Mouse (Mus musculus) G1E (cell line): ENCODE data around the gene Tymp.

Experiments
- CTCF ChIP-seq: IDR thresholded peaks from 2 replicates; pipeline ENCODE4 v1.5.1; 2012; ENCODE audit warnings: low read depth, low read length, inconsistent platforms, mixed read lengths
- GATA1 ChIP-seq: IDR thresholded peaks from 2 replicates; pipeline ENCODE4 v1.6.1; 2012; ENCODE audit warnings: borderline replicate concordance, low read length, inconsistent platforms, mixed read lengths

DNA sequence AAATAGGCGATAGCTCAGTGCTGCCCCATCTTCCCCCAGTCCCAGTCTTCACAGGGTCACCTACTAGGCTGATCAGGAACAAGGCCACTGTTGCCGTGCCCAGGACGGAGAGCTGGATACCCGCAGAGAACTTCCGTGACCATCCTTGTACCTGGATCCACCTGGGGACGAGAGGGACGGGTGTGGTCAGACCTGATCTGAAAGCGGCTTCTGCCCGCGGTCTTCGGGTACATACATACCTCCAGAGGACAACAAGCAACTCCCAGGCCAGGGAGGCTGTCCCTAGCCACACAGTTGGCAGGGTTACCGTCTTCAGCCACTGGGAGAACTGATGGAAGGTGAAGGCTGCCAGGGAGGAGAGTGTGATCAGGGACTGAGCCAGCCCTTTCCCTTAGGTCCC lies 24.0 kb downstream of the Tymp start:
- TF ChIP-seq CTCF (no peak), GATA1 (no peak)
